Mouse (Mus musculus) MEL (cell line): ENCODE measurements at regions not wholly inside any gene's neighbourhood (a gene's known extent, or its start where the extent isn't known, plus 50 kb on each side); places are given as distances from the start of the nearest gene placed in this dataset.

Experiments used
- CHD1 ChIP-seq: IDR thresholded peaks from 2 replicates; pipeline ENCODE4 v1.6.1; 2012; ENCODE audit warnings: low read depth, mild to moderate bottlenecking, inconsistent platforms, low read length, improper control_type of control experiment
- CTCF ChIP-seq, 3 experiments: IDR thresholded peaks in 2 of 3; conservative IDR thresholded peaks in 1 of 3; 2 replicates each; pipeline ENCODE4 v1.5.1; 2011 to 2012; ENCODE audit warnings: low read length in 3 of 3, low read depth in 2 of 3, mild to moderate bottlenecking in 2 of 3, improper control_type of control experiment in 1 of 3, inconsistent platforms in 1 of 3, mixed read lengths in 1 of 3, moderate library complexity in 1 of 3; ENCODE audit not compliant: control insufficient read depth in 1 of 3, insufficient read depth in 1 of 3, poor library complexity in 1 of 3, severe bottlenecking in 1 of 3
- ELF1 ChIP-seq: IDR thresholded peaks from 2 replicates; pipeline ENCODE4 v1.6.1; 2014; ENCODE audit warnings: low read depth, mild to moderate bottlenecking, inconsistent platforms, low read length, improper control_type of control experiment, moderate library complexity
- ETS1 ChIP-seq: IDR thresholded peaks from 2 replicates; pipeline ENCODE4 v1.6.1; 2012; ENCODE audit warnings: low read depth, mild to moderate bottlenecking, inconsistent platforms, low read length, improper control_type of control experiment, moderate library complexity
- MAX ChIP-seq: IDR thresholded peaks from 2 replicates; pipeline ENCODE4 v1.6.1; 2011; ENCODE audit warnings: low read length, improper control_type of control experiment
- NRF1 ChIP-seq: IDR thresholded peaks from 2 replicates; pipeline ENCODE4 v1.6.1; 2014; ENCODE audit warnings: low read depth, mild to moderate bottlenecking, inconsistent platforms, low read length, improper control_type of control experiment, moderate library complexity; ENCODE audit not compliant: poor library complexity, insufficient read depth, severe bottlenecking
- POLR2A ChIP-seq, 2 experiments: IDR thresholded peaks; 2 replicates each; pipeline ENCODE4 v1.6.1; 2011 to 2012; ENCODE audit warnings: low read length in 2 of 2, mild to moderate bottlenecking in 2 of 2, control low read depth in 1 of 2, improper control_type of control experiment in 1 of 2, low read depth in 1 of 2, moderate library complexity in 1 of 2; ENCODE audit not compliant: control insufficient read depth in 1 of 2, insufficient read depth in 1 of 2, poor library complexity in 1 of 2
- RAD21 ChIP-seq: IDR thresholded peaks from 2 replicates; pipeline ENCODE4 v1.6.1; 2011; ENCODE audit warnings: mild to moderate bottlenecking, low read depth, low read length, improper control_type of control experiment
- SIN3A ChIP-seq: IDR thresholded peaks from 2 replicates; pipeline ENCODE4 v1.6.1; 2012; ENCODE audit warnings: low read length, improper control_type of control experiment, inconsistent platforms
- TBP ChIP-seq: IDR thresholded peaks from 2 replicates; pipeline ENCODE4 v1.8.0; 2011; ENCODE audit warnings: low read depth, low read length, improper control_type of control experiment
- USF1 ChIP-seq: IDR thresholded peaks from 2 replicates; pipeline ENCODE4 v1.6.1; 2014; ENCODE audit warnings: low read depth, mild to moderate bottlenecking, inconsistent platforms, low read length, improper control_type of control experiment, moderate library complexity
- ZNF384 ChIP-seq: IDR thresholded peaks from 2 replicates; pipeline ENCODE4 v1.6.1; 2012; ENCODE audit warnings: low read depth, mild to moderate bottlenecking, inconsistent platforms, low read length, improper control_type of control experiment

DNA sequence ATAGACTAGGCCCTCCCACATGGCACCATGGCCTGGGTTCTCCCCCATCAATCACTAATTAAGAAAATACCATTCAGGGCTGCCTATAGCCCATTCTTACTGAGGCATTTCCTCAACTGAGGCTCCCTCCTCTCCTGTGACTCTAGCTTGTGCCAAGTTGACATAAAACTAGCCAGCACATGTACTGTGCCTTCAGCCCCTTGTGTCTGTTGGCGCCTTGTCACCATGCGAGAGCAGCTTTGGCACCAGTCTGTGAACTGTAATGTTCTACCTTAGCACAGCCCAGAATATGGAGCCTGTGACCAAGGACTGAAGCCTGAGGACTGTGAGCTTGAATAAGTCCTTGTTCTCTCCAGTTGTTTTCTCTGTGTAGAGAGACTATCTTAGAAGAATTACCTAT is 75.0 kb upstream of the Glce start:
- TF ChIP-seq SIN3A (no peak), CHD1 (no peak), CTCF (IDR thresholded peaks at IDR 0.05 in 2 of 3, conservative IDR thresholded peaks at IDR 0.05 in 1 of 3; ENCODE audit: control insufficient read depth in 1 of 3, insufficient read depth in 1 of 3, low read depth in 2 of 3, low read length in 3 of 3, poor library complexity in 1 of 3, severe bottlenecking in 1 of 3) (no peak), ELF1 (no peak), MAX (no peak), TBP (no peak), POLR2A (IDR thresholded peaks at IDR 0.05; ENCODE audit: control insufficient read depth in 1 of 2, insufficient read depth in 1 of 2, low read depth in 1 of 2, low read length in 2 of 2, poor library complexity in 1 of 2) (no peak), ZNF384 (no peak), RAD21 (no peak), NRF1 (no peak), USF1 (no peak), ETS1 (no peak)
